Mouse (Mus musculus) MEL (cell line): ENCODE data around the gene Ddx3x. TPM values are rescaled to one million over a fixed set of nuclear protein-coding genes. Genes with fewer than 3 reads are reported as not detected.
"Not testable (repeated sequence)": the region's sequence is repeated elsewhere in the genome, so short reads cannot be mapped to it uniquely, and the experiment has no call there.

Experiments used
- DNase-seq: peaks from one replicate; pipeline ENCODE4 v3.0.0; 2011; ENCODE audit warnings: low read depth, low spot score
- H3K27ac ChIP-seq: 2 replicates; pipeline ENCODE4 v1.5.1; 2012; ENCODE audit warnings: low read depth, mild to moderate bottlenecking, control low read depth, low read length, moderate library complexity; ENCODE audit not compliant: control insufficient read depth
- H3K27me3 ChIP-seq, 2 experiments: fragments of 150-350 bp in 1 of 2; sonication (generic) in 1 of 2; 2 replicates each; pipeline ENCODE4 v1.6.1; 2012; ENCODE audit warnings: low read length in 2 of 2, mild to moderate bottlenecking in 2 of 2, improper control_type of control experiment in 1 of 2, moderate library complexity in 1 of 2; ENCODE audit not compliant: insufficient read depth in 2 of 2, control insufficient read depth in 1 of 2
- H3K36me3 ChIP-seq, 2 experiments: 2 replicates each; pipeline ENCODE4 v1.6.1; 2012 to 2014; ENCODE audit warnings: low read length in 2 of 2, improper control_type of control experiment in 1 of 2, inconsistent platforms in 1 of 2, mild to moderate bottlenecking in 1 of 2; ENCODE audit not compliant: insufficient read depth in 2 of 2, control insufficient read depth in 1 of 2
- H3K4me1 ChIP-seq, 2 experiments: fragments of 150-350 bp in 1 of 2; sonication (generic) in 1 of 2; 2 replicates each; pipeline ENCODE4 v1.6.1; 2012; ENCODE audit warnings: low read length in 2 of 2, improper control_type of control experiment in 1 of 2, mild to moderate bottlenecking in 1 of 2; ENCODE audit not compliant: insufficient read depth in 2 of 2, control insufficient read depth in 1 of 2
- H3K4me3 ChIP-seq, 2 experiments: fragments of 150-350 bp in 1 of 2; sonication (generic) in 1 of 2; 2 replicates each; pipeline ENCODE4 v1.5.1; 2012; ENCODE audit warnings: low read depth in 2 of 2, low read length in 2 of 2, mild to moderate bottlenecking in 2 of 2, moderate library complexity in 2 of 2, control low read depth in 1 of 2, improper control_type of control experiment in 1 of 2; ENCODE audit not compliant: control insufficient read depth in 1 of 2, insufficient read depth in 1 of 2
- H3K79me2 ChIP-seq: 2 replicates; pipeline ENCODE4 v1.6.1; 2012; ENCODE audit warnings: mild to moderate bottlenecking, low read length, moderate library complexity; ENCODE audit not compliant: control insufficient read depth, poor library complexity, insufficient read depth
- H3K9ac ChIP-seq: 2 replicates; pipeline ENCODE4 v1.6.1; 2012; ENCODE audit warnings: low read depth, mild to moderate bottlenecking, control low read depth, low read length, moderate library complexity; ENCODE audit not compliant: control insufficient read depth, poor library complexity, severe bottlenecking
- H3K9me3 ChIP-seq: fragments of 150-350 bp; sonication (generic); replicated peaks from 2 replicates; pipeline ENCODE4 v1.6.1; 2012; ENCODE audit warnings: mild to moderate bottlenecking, low read length, improper control_type of control experiment, moderate library complexity; ENCODE audit not compliant: insufficient read depth
- BHLHE40 ChIP-seq: IDR thresholded peaks from 2 replicates; pipeline ENCODE4 v1.6.1; 2012; ENCODE audit warnings: low read depth, mild to moderate bottlenecking, inconsistent platforms, low read length, improper control_type of control experiment, borderline replicate concordance
- CHD1 ChIP-seq: IDR thresholded peaks from 2 replicates; pipeline ENCODE4 v1.6.1; 2012; ENCODE audit warnings: low read depth, mild to moderate bottlenecking, inconsistent platforms, low read length, improper control_type of control experiment
- EP300 ChIP-seq, 2 experiments: IDR thresholded peaks; 2 replicates each; pipeline ENCODE4 v1.6.1; 2011; ENCODE audit warnings: improper control_type of control experiment in 2 of 2, low read length in 2 of 2, low read depth in 1 of 2, mild to moderate bottlenecking in 1 of 2
- ETS1 ChIP-seq: IDR thresholded peaks from 2 replicates; pipeline ENCODE4 v1.6.1; 2012; ENCODE audit warnings: low read depth, mild to moderate bottlenecking, inconsistent platforms, low read length, improper control_type of control experiment, moderate library complexity
- GATA1 ChIP-seq: IDR thresholded peaks from 2 replicates; pipeline ENCODE4 v1.6.1; 2011; ENCODE audit warnings: low read depth, low read length, improper control_type of control experiment
- JUND ChIP-seq: IDR thresholded peaks from 2 replicates; pipeline ENCODE4 v1.6.1; 2011; ENCODE audit warnings: low read depth, mild to moderate bottlenecking, improper control_type of control experiment, low read length
- MAFK ChIP-seq: IDR thresholded peaks from 2 replicates; pipeline ENCODE4 v1.6.1; 2011; ENCODE audit warnings: low read depth, mild to moderate bottlenecking, low read length, improper control_type of control experiment, borderline replicate concordance
- MAX ChIP-seq: IDR thresholded peaks from 2 replicates; pipeline ENCODE4 v1.6.1; 2011; ENCODE audit warnings: low read length, improper control_type of control experiment
- MAZ ChIP-seq: IDR thresholded peaks from 2 replicates; pipeline ENCODE4 v1.6.1; 2012; ENCODE audit warnings: low read depth, mild to moderate bottlenecking, inconsistent platforms, low read length, improper control_type of control experiment
- MEF2A ChIP-seq: IDR thresholded peaks from 2 replicates; pipeline ENCODE4 v1.6.1; 2014; ENCODE audit warnings: low read depth, mild to moderate bottlenecking, inconsistent platforms, low read length, improper control_type of control experiment; ENCODE audit not compliant: poor library complexity, insufficient replicate concordance, severe bottlenecking; ENCODE audit errors: extremely low read depth
- MXI1 ChIP-seq: IDR thresholded peaks from 2 replicates; pipeline ENCODE4 v1.6.1; 2011; ENCODE audit warnings: mild to moderate bottlenecking, low read depth, low read length, improper control_type of control experiment
- POLR2AphosphoS2 ChIP-seq: IDR thresholded peaks from 2 replicates; pipeline ENCODE4 v1.6.1; 2011; ENCODE audit warnings: low read length, improper control_type of control experiment
- RCOR1 ChIP-seq: IDR thresholded peaks from 2 replicates; pipeline ENCODE4 v1.6.1; 2012; ENCODE audit warnings: low read depth, mild to moderate bottlenecking, inconsistent platforms, low read length, improper control_type of control experiment
- SIN3A ChIP-seq: IDR thresholded peaks from 2 replicates; pipeline ENCODE4 v1.6.1; 2012; ENCODE audit warnings: low read length, improper control_type of control experiment, inconsistent platforms
- TBP ChIP-seq: IDR thresholded peaks from 2 replicates; pipeline ENCODE4 v1.8.0; 2011; ENCODE audit warnings: low read depth, low read length, improper control_type of control experiment
- TCF12 ChIP-seq: IDR thresholded peaks from 2 replicates; pipeline ENCODE4 v1.6.1; 2014; ENCODE audit warnings: low read depth, mild to moderate bottlenecking, inconsistent platforms, low read length, improper control_type of control experiment, moderate library complexity
- USF1 ChIP-seq: IDR thresholded peaks from 2 replicates; pipeline ENCODE4 v1.6.1; 2014; ENCODE audit warnings: low read depth, mild to moderate bottlenecking, inconsistent platforms, low read length, improper control_type of control experiment, moderate library complexity
- ZMIZ1 ChIP-seq: IDR thresholded peaks from 2 replicates; pipeline ENCODE4 v1.6.1; 2012; ENCODE audit warnings: low read depth, mild to moderate bottlenecking, inconsistent platforms, low read length, improper control_type of control experiment, moderate library complexity
- polyA plus RNA-seq, 2 experiments: library from polyadenylated mRNA; stranded (reverse) in 1 of 2; unstranded in 1 of 2; fragments of >175 nt in 1 of 2; fragments of >200 nt in 1 of 2; gene quantifications; 2 replicates each; pipeline versions ENCODE4 v1.2.1 to v1.2.4; 2012; ENCODE audit warnings: low replicate concordance in 2 of 2, low read depth in 1 of 2; ENCODE audit not compliant: insufficient read length in 2 of 2, insufficient read depth in 1 of 2, missing spikeins in 1 of 2
- total RNA-seq: library from RNA; depleted of rRNA; stranded (reverse); fragments of 300-350 nt; gene quantifications from 2 replicates; pipeline ENCODE4 v1.2.3, GENCODE M21; 2012

The Ddx3x gene
- total and polyA plus RNA-seq, 3 experiments = 146 to 275 (median 267) TPM

DNA sequence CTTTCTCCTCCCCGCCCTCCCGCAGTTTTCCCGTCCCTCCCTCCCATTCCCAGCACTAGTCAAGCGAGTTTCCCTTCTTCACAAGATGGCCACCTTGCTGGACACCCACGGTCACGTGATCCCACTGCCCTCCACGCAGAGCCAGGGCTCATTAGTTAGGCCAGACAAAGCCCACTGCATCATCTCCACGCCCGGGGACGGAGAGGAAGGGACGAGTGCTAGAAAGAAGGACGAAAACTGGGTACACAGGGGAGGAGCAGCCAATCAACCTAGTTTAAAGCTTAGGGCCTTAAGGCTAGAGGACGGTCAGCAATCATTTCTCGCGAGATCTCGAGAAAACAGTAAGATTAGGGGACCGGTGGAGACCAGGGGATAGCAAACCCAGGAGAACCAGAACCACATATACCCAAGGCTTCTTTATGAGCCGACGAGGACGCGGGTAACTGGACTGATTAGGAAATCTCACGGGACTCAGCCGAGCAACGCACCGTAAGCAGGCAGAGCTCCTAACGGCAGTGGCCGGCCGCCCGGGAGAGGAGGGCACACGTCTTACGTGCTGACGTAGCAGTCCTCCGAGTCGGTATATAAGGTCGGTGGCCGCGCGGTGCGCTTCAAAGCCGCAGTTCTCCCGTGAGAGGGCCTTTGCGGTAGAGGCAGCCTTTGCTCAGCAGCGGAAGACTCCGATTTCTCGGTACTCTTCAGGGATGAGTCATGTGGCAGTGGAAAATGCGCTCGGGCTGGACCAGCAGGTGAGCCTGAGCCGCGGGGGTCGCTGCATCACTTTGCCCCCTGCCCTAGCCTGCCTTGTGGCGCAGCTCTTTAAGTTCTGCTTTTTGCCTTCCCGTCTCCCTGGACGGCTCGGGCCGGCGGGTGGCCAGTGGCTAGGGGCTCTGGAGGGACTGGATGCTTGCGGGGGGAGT lies at the start of gene Ddx3x (continued):
- TF ChIP-seq MEF2A = peak; percentile 14; the same call in 1 of the 2 replicates
- TF ChIP-seq MAFK = peak; percentile 82; the same call in 1 of the 2 replicates

DNA sequence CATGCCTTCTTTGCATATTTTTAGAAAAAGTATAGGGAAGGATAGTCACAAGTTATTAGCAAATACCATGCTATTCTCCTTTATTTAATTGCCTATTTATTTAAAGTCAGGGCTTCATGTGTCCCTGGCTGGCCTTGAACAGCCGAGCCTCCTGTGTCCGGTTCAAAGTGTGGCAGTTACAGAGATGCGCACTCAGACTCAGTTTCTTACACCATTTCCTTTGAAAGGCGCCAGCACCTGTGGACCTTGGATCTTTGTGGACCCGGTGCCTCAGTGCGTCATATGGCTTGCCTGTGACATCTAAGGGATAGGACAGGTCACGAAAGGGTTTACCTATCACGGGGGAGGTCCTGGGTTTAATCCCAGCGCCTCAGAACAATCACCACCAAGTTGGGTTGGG lies 49.5 kb upstream of the Ddx3x start:
- Histone ChIP-seq H3K79me2 (peaks cover 2% of the 10 kb centered on the region; the same call in 1 of the 2 replicates), H3K27me3 (no peaks in the 10 kb centered on the region), H3K4me3 (peak overlapping the region; percentile 57 to 67), H3K27ac (peak overlapping the region; percentile 73), H3K4me1 (peaks cover 27 to 39% of the 10 kb centered on the region in 2 experiments), H3K9ac (peak overlapping the region; percentile 72), H3K36me3 (peaks cover 0 to 32% of the 10 kb centered on the region in 2 experiments; a peak in 2 of 4 replicates), H3K9me3 (no peaks in the 10 kb centered on the region)
- TF ChIP-seq CHD1 = 0 out of 2 replicates have a peak, but pooled peaks have one; percentile 3
- no peak for TF ChIP-seq MAZ
- DNase-seq = no peak

DNA sequence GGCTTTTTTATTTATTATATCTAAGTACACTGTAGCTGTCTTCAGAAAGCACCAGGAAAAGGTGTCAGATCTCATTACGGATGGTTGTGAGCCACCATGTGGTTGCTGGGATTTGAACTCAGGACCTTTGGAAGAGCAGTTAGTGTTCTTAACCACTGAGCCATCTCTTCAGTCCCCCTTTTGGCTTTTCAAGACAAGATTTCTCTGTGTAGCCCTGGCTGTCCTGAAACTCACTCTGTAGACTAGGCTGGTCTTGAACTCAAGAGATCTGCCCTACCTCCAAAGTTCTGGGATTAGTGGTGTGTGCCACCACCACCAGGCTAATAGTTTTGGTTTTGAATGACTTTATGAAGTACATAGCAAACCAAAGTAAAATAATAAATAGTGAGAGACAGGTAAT lies 47.9 kb upstream of the Ddx3x start:
- H3K79me2 ChIP-seq, H3K9ac ChIP-seq, H3K4me3 ChIP-seq, DNase-seq, H3K9me3 ChIP-seq, H3K27me3 ChIP-seq, H3K27ac ChIP-seq: not testable (repeated sequence)
- peaks cover 27 to 42% of the 10 kb centered on the region in 2 experiments for H3K4me1 ChIP-seq
- 0 out of 2 replicates have a peak, but pooled peaks have one; percentile 56 for TF ChIP-seq TBP
- peaks cover 0 to 32% of the 10 kb centered on the region in 2 experiments; a peak in 2 of 4 replicates for H3K36me3 ChIP-seq

DNA sequence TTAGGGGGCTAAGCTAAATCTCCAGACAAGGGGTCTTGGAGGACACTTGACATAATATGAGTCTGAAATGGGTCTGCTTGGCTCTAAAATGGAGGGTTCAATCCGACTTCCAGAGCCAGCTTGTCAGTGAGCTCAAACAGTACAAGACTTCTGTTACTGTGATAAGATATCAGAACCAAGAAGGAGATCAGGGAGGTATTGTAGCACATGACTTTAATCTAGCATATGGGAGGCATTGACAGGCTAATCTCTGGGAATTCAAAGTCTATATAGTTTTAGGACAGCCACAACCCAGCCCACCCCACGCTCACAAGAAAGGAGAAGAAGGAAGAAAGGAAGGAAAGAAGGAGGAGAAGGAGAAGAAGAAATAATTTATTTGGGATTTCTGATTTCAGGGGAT lies 47.1 kb upstream of the Ddx3x start:
- Histone ChIP-seq H3K27me3 (no peaks in the 10 kb centered on the region), H3K4me3 (no peak overlapping the region), H3K9ac (peak overlapping the region; percentile 17; the same call in 1 of the 2 replicates), H3K4me1 (peaks cover 27 to 42% of the 10 kb centered on the region in 2 experiments), H3K36me3 (peaks cover 0 to 32% of the 10 kb centered on the region in 2 experiments; a peak in 2 of 4 replicates), H3K79me2 (peaks cover 2% of the 10 kb centered on the region; the same call in 1 of the 2 replicates), H3K9me3 (no peaks in the 10 kb centered on the region), H3K27ac (peak overlapping the region; percentile 76)
- DNase-seq = peak; percentile 46
- no peak for TF ChIP-seq MAX
- peak; percentile 47; the same call in 1 of the 2 replicates for TF ChIP-seq RCOR1
- TF ChIP-seq BHLHE40 = peak; percentile 74
- TF ChIP-seq JUND = no peak
- peak; percentile 81 for TF ChIP-seq ETS1
- no peak for TF ChIP-seq ZMIZ1
- TF ChIP-seq TCF12 = peak; percentile 79; the same call in 1 of the 2 replicates
- peak; percentile 73 for TF ChIP-seq GATA1
- TF ChIP-seq POLR2AphosphoS2 = no peak
- peak; percentile 24; the same call in 1 of the 2 replicates for TF ChIP-seq MXI1
- peak; percentile 66; the same call in 1 of the 2 replicates for TF ChIP-seq SIN3A
- TF ChIP-seq USF1 = peak; percentile 72; the same call in 1 of the 2 replicates
- peak; percentile 65 to 89; a peak in 3 of 4 replicates for TF ChIP-seq EP300 (IDR thresholded peaks at IDR 0.05; ENCODE audit: low read depth in 1 of 2, low read length in 2 of 2)
